Mouse (Mus musculus): Measurements from ENCODE around the gene Hsdl1. TPM values are rescaled to one million over a fixed set of nuclear protein-coding genes. Genes with fewer than 3 reads are reported as not detected.
A peak's percentile ranks its signal among the peaks of the same experiment; 100 is the strongest.

The Hsdl1 gene
- polyA plus RNA-seq, 1 experiment from 2014 or later = 21.8 TPM

DNA sequence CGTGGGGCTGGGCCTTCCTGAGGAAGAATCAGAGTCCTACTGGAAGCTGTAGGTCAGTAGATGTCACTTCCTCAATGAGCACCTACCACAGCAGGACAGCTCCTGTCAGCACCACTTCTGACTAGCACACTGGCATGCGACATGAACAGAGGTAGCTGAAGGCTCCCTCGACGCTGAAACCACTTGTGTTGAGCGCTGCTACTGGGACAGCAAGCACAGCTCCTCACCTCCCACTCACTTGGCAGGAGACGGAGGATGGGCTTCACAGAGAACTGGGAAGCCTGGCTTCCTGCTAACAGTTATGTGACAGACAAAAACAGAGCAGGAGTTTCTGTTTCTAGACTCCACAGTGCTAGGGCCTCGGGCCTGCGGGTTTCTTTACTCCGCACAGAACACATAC lies 43.0 kb downstream of the Hsdl1 start:
- no peak for ATAC-seq
- no peak for TF ChIP-seq CTCF (IDR thresholded peaks at IDR 0.05; ENCODE audit: low read depth)
- Histone ChIP-seq H3K9me3 (ENCODE audit: control insufficient read depth) (no peaks in the 10 kb centered on the region), H3K36me3 (ENCODE audit: control insufficient read depth, insufficient read depth) (peaks cover 93% of the 10 kb centered on the region), H3K27me3 (replicated peaks; ENCODE audit: control insufficient read depth, insufficient read depth, low read length) (no peaks in the 10 kb centered on the region), H3K27ac (ENCODE audit: low read depth, low read length) (peak overlapping the region; percentile 82), H3K4me1 (replicated peaks; ENCODE audit: control insufficient read depth, insufficient read depth, low read length) (0 out of 2 replicates have a peak, but pooled peaks cover 3% of the 10 kb centered on the region), H3K4me3 (ENCODE audit: low read depth, low read length) (no peak overlapping the region), H3K4me2 (replicated peaks; ENCODE audit: low read depth) (no peak overlapping the region), H3K9ac (ENCODE audit: low read depth, low read length) (no peak overlapping the region)
- WGBS = 86% methylated on average over 9 of the region's 9 CpGs

- TF ChIP-seq CTCF (IDR thresholded peaks at IDR 0.05; ENCODE audit: low read depth) = no peak
- H3K9ac ChIP-seq (ENCODE audit: low read depth, low read length) = no peak overlapping the region
- H3K27ac ChIP-seq (ENCODE audit: low read depth, low read length) = peak overlapping the region; percentile 82
- WGBS = 84% methylated on average over 3 of the region's 3 CpGs
- H3K27me3 ChIP-seq (replicated peaks; ENCODE audit: control insufficient read depth, insufficient read depth, low read length) = no peaks in the 10 kb centered on the region
- H3K4me1 ChIP-seq (replicated peaks; ENCODE audit: control insufficient read depth, insufficient read depth, low read length) = 0 out of 2 replicates have a peak, but pooled peaks cover 3% of the 10 kb centered on the region
- no peak overlapping the region for H3K4me2 ChIP-seq (replicated peaks; ENCODE audit: low read depth)
- H3K36me3 ChIP-seq (ENCODE audit: control insufficient read depth, insufficient read depth) = peaks cover 88% of the 10 kb centered on the region
- 0 out of 2 replicates have a peak, but pooled peaks have one; percentile 24 for ATAC-seq
- H3K9me3 ChIP-seq (ENCODE audit: control insufficient read depth) = no peaks in the 10 kb centered on the region
- H3K4me3 ChIP-seq (ENCODE audit: low read depth, low read length) = no peak overlapping the region
These were observed 43.6 kb downstream of the Hsdl1 start for GRCm38 (mm10) chr8:119531397-119531796.

DNA sequence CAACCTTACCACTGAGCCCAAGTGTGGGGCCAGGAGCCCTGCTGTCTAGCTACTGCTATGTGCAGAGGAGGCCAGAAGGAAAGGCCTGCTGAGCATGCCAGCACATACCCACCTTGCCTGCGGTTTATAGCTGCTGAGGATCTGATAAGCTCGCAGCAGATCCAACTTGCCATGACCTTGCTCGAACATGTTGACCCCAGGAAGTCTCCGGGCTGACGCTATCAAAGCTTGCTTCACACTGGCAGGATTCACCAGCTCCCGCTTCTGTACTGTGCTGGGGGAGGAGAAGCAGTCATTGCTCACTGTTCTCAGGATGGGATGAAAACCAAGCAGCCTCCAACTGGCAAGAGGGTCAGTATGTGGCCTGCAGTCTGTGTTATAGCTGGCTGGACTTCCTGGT lies 44.0 kb downstream of the Hsdl1 start:
- peak overlapping the region; percentile 82 for H3K27ac ChIP-seq (ENCODE audit: low read depth, low read length)
- H3K27me3 ChIP-seq (replicated peaks; ENCODE audit: control insufficient read depth, insufficient read depth, low read length) = no peaks in the 10 kb centered on the region
- H3K4me2 ChIP-seq (replicated peaks; ENCODE audit: low read depth) = no peak overlapping the region
- no peaks in the 10 kb centered on the region for H3K9me3 ChIP-seq (ENCODE audit: control insufficient read depth)
- no peak overlapping the region for H3K9ac ChIP-seq (ENCODE audit: low read depth, low read length)
- 0 out of 2 replicates have a peak, but pooled peaks cover 3% of the 10 kb centered on the region for H3K4me1 ChIP-seq (replicated peaks; ENCODE audit: control insufficient read depth, insufficient read depth, low read length)
- peaks cover 83% of the 10 kb centered on the region for H3K36me3 ChIP-seq (ENCODE audit: control insufficient read depth, insufficient read depth)
- WGBS = 42% methylated on average over 6 of the region's 6 CpGs
- peak; percentile 36 for ATAC-seq
- H3K4me3 ChIP-seq (ENCODE audit: low read depth, low read length) = no peak overlapping the region
- no peak for TF ChIP-seq CTCF (IDR thresholded peaks at IDR 0.05; ENCODE audit: low read depth)

- WGBS = 50% methylated on average over 7 of the region's 7 CpGs
- H3K36me3 ChIP-seq (ENCODE audit: control insufficient read depth, insufficient read depth) = peaks cover 82% of the 10 kb centered on the region
These were observed 46.2 kb downstream of the Hsdl1 start for GRCm38 (mm10) chr8:119528762-119529161.

DNA sequence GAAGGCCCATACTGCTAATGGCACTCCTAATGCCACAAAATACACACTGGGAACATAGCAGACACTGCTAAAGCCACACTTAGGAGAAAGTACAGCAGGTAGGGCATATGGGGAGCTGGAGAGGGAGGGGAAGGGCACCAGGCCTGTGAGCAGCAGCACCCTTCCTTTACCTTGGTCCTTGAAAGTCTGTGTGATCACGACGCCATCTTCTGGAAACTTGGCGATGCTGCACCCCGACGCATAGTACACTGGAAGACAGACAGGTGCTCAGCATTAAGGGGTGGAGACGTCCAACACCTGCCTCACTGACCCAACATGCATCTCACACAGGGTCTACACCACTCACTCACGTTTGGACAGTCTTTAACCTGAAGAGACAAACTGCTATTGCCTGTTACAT lies 54.9 kb downstream of the Hsdl1 start:
- H3K9me3 ChIP-seq (ENCODE audit: control insufficient read depth) = no peaks in the 10 kb centered on the region
- H3K4me2 ChIP-seq (replicated peaks; ENCODE audit: low read depth) = no peak overlapping the region
- TF ChIP-seq CTCF (IDR thresholded peaks at IDR 0.05; ENCODE audit: low read depth) = peak; percentile 54
- no peaks in the 10 kb centered on the region for H3K27me3 ChIP-seq (replicated peaks; ENCODE audit: control insufficient read depth, insufficient read depth, low read length)
- H3K4me3 ChIP-seq (ENCODE audit: low read depth, low read length) = no peak overlapping the region
- no peak overlapping the region for H3K27ac ChIP-seq (ENCODE audit: low read depth, low read length)
- ATAC-seq = no peak
- 71% methylated on average over 7 of the region's 7 CpGs for WGBS
- peaks cover 95% of the 10 kb centered on the region for H3K36me3 ChIP-seq (ENCODE audit: control insufficient read depth, insufficient read depth)
- no peaks in the 10 kb centered on the region for H3K4me1 ChIP-seq (replicated peaks; ENCODE audit: control insufficient read depth, insufficient read depth, low read length)
- no peak overlapping the region for H3K9ac ChIP-seq (ENCODE audit: low read depth, low read length)

More at GRCm38 (mm10) chr8:119528762-119529161, 46.2 kb downstream of the Hsdl1 start:
- Histone ChIP-seq H3K4me3 (ENCODE audit: low read depth, low read length) (no peak overlapping the region), H3K27me3 (replicated peaks; ENCODE audit: control insufficient read depth, insufficient read depth, low read length) (no peaks in the 10 kb centered on the region), H3K9me3 (ENCODE audit: control insufficient read depth) (no peaks in the 10 kb centered on the region), H3K9ac (ENCODE audit: low read depth, low read length) (no peak overlapping the region), H3K4me1 (replicated peaks; ENCODE audit: control insufficient read depth, insufficient read depth, low read length) (0 out of 2 replicates have a peak, but pooled peaks cover 3% of the 10 kb centered on the region), H3K4me2 (replicated peaks; ENCODE audit: low read depth) (no peak overlapping the region), H3K27ac (ENCODE audit: low read depth, low read length) (peak overlapping the region; percentile 77)
- peak; percentile 83 for ATAC-seq
- no peak for TF ChIP-seq CTCF (IDR thresholded peaks at IDR 0.05; ENCODE audit: low read depth)

DNA sequence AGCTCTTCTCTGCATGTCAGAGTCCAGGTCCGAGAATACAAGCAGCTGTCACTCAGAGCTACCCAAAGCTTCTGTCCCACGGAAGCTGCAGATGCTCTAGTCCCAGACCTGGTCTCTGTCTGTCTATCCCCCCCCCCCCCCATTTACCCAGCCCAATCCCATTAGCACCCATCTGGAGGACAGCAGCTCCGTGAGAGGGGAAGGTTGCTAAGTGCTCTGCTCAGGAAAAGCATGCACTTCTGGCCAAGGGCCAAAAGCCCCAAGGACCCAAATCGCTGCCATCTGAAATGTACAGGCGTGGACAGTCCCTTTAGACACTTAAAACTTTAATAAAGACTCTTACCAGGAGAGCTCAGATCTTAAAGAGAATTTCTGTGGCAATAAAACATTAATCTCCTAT lies 58.3 kb downstream of the Hsdl1 start:
- WGBS = 68% methylated on average over 5 of the region's 5 CpGs

GRCm38 (mm10) chr8:119515767-119516166 lies 59.2 kb downstream of the Hsdl1 start:
- Histone ChIP-seq H3K27ac (ENCODE audit: low read depth, low read length) (no peak overlapping the region), H3K9ac (ENCODE audit: low read depth, low read length) (no peak overlapping the region), H3K27me3 (replicated peaks; ENCODE audit: control insufficient read depth, insufficient read depth, low read length) (no peaks in the 10 kb centered on the region), H3K9me3 (ENCODE audit: control insufficient read depth) (no peaks in the 10 kb centered on the region), H3K4me2 (replicated peaks; ENCODE audit: low read depth) (no peak overlapping the region), H3K4me1 (replicated peaks; ENCODE audit: control insufficient read depth, insufficient read depth, low read length) (no peaks in the 10 kb centered on the region), H3K4me3 (ENCODE audit: low read depth, low read length) (no peak overlapping the region), H3K36me3 (ENCODE audit: control insufficient read depth, insufficient read depth) (peaks cover 96% of the 10 kb centered on the region)
- no peak for ATAC-seq
- TF ChIP-seq CTCF (IDR thresholded peaks at IDR 0.05; ENCODE audit: low read depth) = no peak
- 87% methylated on average over 3 of the region's 3 CpGs for WGBS

More for the DNA sequence above, 58.3 kb downstream of the Hsdl1 start:
- no peak for TF ChIP-seq CTCF (IDR thresholded peaks at IDR 0.05; ENCODE audit: low read depth)
- Histone ChIP-seq H3K4me3 (ENCODE audit: low read depth, low read length) (no peak overlapping the region), H3K27ac (ENCODE audit: low read depth, low read length) (no peak overlapping the region), H3K36me3 (ENCODE audit: control insufficient read depth, insufficient read depth) (peaks cover 98% of the 10 kb centered on the region), H3K4me2 (replicated peaks; ENCODE audit: low read depth) (no peak overlapping the region), H3K27me3 (replicated peaks; ENCODE audit: control insufficient read depth, insufficient read depth, low read length) (no peaks in the 10 kb centered on the region), H3K9me3 (ENCODE audit: control insufficient read depth) (no peaks in the 10 kb centered on the region), H3K9ac (ENCODE audit: low read depth, low read length) (no peak overlapping the region), H3K4me1 (replicated peaks; ENCODE audit: control insufficient read depth, insufficient read depth, low read length) (no peaks in the 10 kb centered on the region)
- ATAC-seq = no peak
